Mouse (Mus musculus) spleen, adult 2 months (tissue): ENCODE measurements around the gene Ada. TPM values are rescaled to one million over a fixed set of nuclear protein-coding genes. Genes with fewer than 3 reads are reported as not detected.
A peak's percentile ranks its signal among the peaks of the same experiment; 100 is the strongest.

Experiments used
- DNase-seq, 2 experiments: peaks; one replicate each; pipeline versions ENCODE4 v3.0.0 to v3.0.0-alpha.2; 2012 to 2021; ENCODE audit warnings: low spot score in 2 of 2, low read depth in 1 of 2
- H3K27ac ChIP-seq: fragments of 200-500 bp; 2 replicates; pipeline ENCODE4 v1.5.1; 2012; ENCODE audit warnings: low read length, inconsistent platforms; ENCODE audit not compliant: insufficient read depth
- H3K27me3 ChIP-seq: fragments of 200-500 bp; 2 replicates; pipeline ENCODE4 v1.6.1; 2012; ENCODE audit warnings: mild to moderate bottlenecking, moderate library complexity, low read length, inconsistent platforms; ENCODE audit not compliant: control insufficient read depth, insufficient read depth
- H3K36me3 ChIP-seq: fragments of 200-500 bp; 2 replicates; pipeline ENCODE4 v1.6.1; 2012; ENCODE audit warnings: mild to moderate bottlenecking, low read length, inconsistent platforms; ENCODE audit not compliant: control insufficient read depth, insufficient read depth
- H3K4me1 ChIP-seq: fragments of 200-500 bp; 2 replicates; pipeline ENCODE4 v1.6.1; 2011; ENCODE audit warnings: inconsistent platforms; ENCODE audit not compliant: control insufficient read depth, insufficient read depth, insufficient read length
- H3K4me3 ChIP-seq: fragments of 200-500 bp; 2 replicates; pipeline ENCODE4 v1.5.1; 2011; ENCODE audit warnings: mild to moderate bottlenecking, inconsistent platforms; ENCODE audit not compliant: insufficient read depth, insufficient read length; ENCODE audit errors: extremely low read depth
- CTCF ChIP-seq: fragments of 200-500 bp; IDR thresholded peaks from 2 replicates; pipeline ENCODE4 v1.5.1; 2011; ENCODE audit warnings: mild to moderate bottlenecking, inconsistent platforms; ENCODE audit not compliant: insufficient read depth, insufficient read length, insufficient replicate concordance; ENCODE audit errors: extremely low read depth
- POLR2A ChIP-seq: fragments of 200-500 bp; IDR thresholded peaks from 2 replicates; pipeline ENCODE4 v1.6.1; 2011; ENCODE audit warnings: low read depth, low read length, inconsistent platforms
- WGBS: fragments of 180-500 bp; shearing (Covaris S2); methylation state at CpG from one replicate; pipeline ENCODE4 v1.1.7; 2018; 5-methylcytosine and 5-hydroxymethylcytosine counted together
- polyA plus RNA-seq: library from polyadenylated mRNA; depleted of rRNA; stranded (reverse); fragments of >200 nt; gene quantifications from 2 replicates; pipeline ENCODE4 v1.2.3, GENCODE M21; 2012

Gene Ada
- polyA plus RNA-seq, 1 experiment, result 4.3 TPM

- TF ChIP-seq POLR2A (no peak), CTCF (no peak)
- Histone ChIP-seq H3K27me3 (no peaks in the 10 kb centered on the region), H3K36me3 (no peaks in the 10 kb centered on the region), H3K4me3 (no peak overlapping the region), H3K4me1 (peaks cover 37% of the 10 kb centered on the region), H3K27ac (peak overlapping the region; percentile 5; the same call in 1 of the 2 replicates)
- no peak for DNase-seq
- 67% methylated on average over 11 of the region's 11 CpGs for WGBS
These were observed 50.8 kb downstream of the Ada start for GRCm38 (mm10) chr2:163699078-163699780.

- Histone ChIP-seq H3K27ac (peak overlapping the region; percentile 88), H3K4me1 (peaks cover 33% of the 10 kb centered on the region), H3K36me3 (no peaks in the 10 kb centered on the region), H3K4me3 (no peak overlapping the region), H3K27me3 (no peaks in the 10 kb centered on the region)
- 5% methylated on average over 12 of the region's 16 CpGs for WGBS
- TF ChIP-seq POLR2A (no peak), CTCF (no peak)
- DNase-seq, result peak in 1 of 2 experiments; percentile 35
These were observed 52.1 kb downstream of the Ada start for GRCm38 (mm10) chr2:163697764-163698480.

- TF ChIP-seq CTCF, result no peak
- TF ChIP-seq POLR2A, result no peak
- no peaks in the 10 kb centered on the region for H3K36me3 ChIP-seq
- H3K4me3 ChIP-seq, result no peak overlapping the region
- peaks cover 27% of the 10 kb centered on the region; the same call in 1 of the 2 replicates for H3K4me1 ChIP-seq
- 63% methylated on average over 2 of the region's 2 CpGs for WGBS
- H3K27ac ChIP-seq, result peak overlapping the region; percentile 63
- DNase-seq, result no peak
- no peaks in the 10 kb centered on the region for H3K27me3 ChIP-seq
These were observed 53.3 kb downstream of the Ada start for GRCm38 (mm10) chr2:163696763-163697162.

GRCm38 (mm10) chr2:163693716-163694314 lies 56.2 kb downstream of the Ada start:
- DNase-seq, result no peak
- Histone ChIP-seq H3K4me1 (peaks cover 18% of the 10 kb centered on the region; the same call in 1 of the 2 replicates), H3K27me3 (no peaks in the 10 kb centered on the region), H3K36me3 (no peaks in the 10 kb centered on the region), H3K4me3 (no peak overlapping the region), H3K27ac (peak overlapping the region; percentile 61)
- WGBS, result 85% methylated on average over 9 of the region's 9 CpGs
- TF ChIP-seq POLR2A (no peak), CTCF (no peak)

- H3K27ac ChIP-seq, result peak overlapping the region; percentile 44
These were observed 57.0 kb downstream of the Ada start for GRCm38 (mm10) chr2:163692873-163693612.

GRCm38 (mm10) chr2:163691846-163692605 lies 58.0 kb downstream of the Ada start:
- Histone ChIP-seq H3K27ac (no peak overlapping the region), H3K4me3 (no peak overlapping the region), H3K4me1 (peaks cover 5% of the 10 kb centered on the region; the same call in 1 of the 2 replicates), H3K36me3 (no peaks in the 10 kb centered on the region), H3K27me3 (no peaks in the 10 kb centered on the region)
- 75% methylated on average over 6 of the region's 6 CpGs for WGBS
- no peak for DNase-seq
- TF ChIP-seq POLR2A, result no peak
- no peak for TF ChIP-seq CTCF

More at GRCm38 (mm10) chr2:163692873-163693612, 57.0 kb downstream of the Ada start:
- WGBS, result 76% methylated on average over 3 of the region's 3 CpGs
- no peaks in the 10 kb centered on the region for H3K27me3 ChIP-seq
- DNase-seq, result no peak
- H3K4me1 ChIP-seq, result peaks cover 11% of the 10 kb centered on the region; the same call in 1 of the 2 replicates
- H3K36me3 ChIP-seq, result no peaks in the 10 kb centered on the region
- TF ChIP-seq POLR2A, result no peak
- no peak for TF ChIP-seq CTCF
- H3K4me3 ChIP-seq, result no peak overlapping the region
